Mouse (Mus musculus) bone marrow, adult 2 months (tissue): ENCODE measurements around the gene Ly6g6f.

Experiments
- CTCF ChIP-seq: fragments of 200-500 bp; IDR thresholded peaks from 2 replicates; pipeline ENCODE4 v1.5.1; 2011; ENCODE audit warnings: low read length, control low read depth; ENCODE audit not compliant: control insufficient read depth, insufficient read depth
- POLR2A ChIP-seq: fragments of 200-500 bp; IDR thresholded peaks from 2 replicates; pipeline ENCODE4 v1.6.1; 2011; ENCODE audit warnings: low read depth, mild to moderate bottlenecking, control low read depth, low read length, borderline replicate concordance; ENCODE audit not compliant: control insufficient read depth

GRCm38 (mm10) chr17:35044904-35045806, 40.3 kb downstream of the Ly6g6f start:
- no peak for TF ChIP-seq CTCF
- no peak for TF ChIP-seq POLR2A
